Mouse (Mus musculus) mouse trophoblast stem cell (cell line): ENCODE measurements around the gene Ctdnep1.

Source experiments
- in situ Hi-C, 2 experiments: fragments of 300-500 bp; cut with MseI, MboI; formaldehyde crosslinking; loops; 2 replicates in 1 of 2; 3 replicates in 1 of 2; pipeline ENCODE4 v1.15.1; 2025

Ctdnep1 gene

DNA sequence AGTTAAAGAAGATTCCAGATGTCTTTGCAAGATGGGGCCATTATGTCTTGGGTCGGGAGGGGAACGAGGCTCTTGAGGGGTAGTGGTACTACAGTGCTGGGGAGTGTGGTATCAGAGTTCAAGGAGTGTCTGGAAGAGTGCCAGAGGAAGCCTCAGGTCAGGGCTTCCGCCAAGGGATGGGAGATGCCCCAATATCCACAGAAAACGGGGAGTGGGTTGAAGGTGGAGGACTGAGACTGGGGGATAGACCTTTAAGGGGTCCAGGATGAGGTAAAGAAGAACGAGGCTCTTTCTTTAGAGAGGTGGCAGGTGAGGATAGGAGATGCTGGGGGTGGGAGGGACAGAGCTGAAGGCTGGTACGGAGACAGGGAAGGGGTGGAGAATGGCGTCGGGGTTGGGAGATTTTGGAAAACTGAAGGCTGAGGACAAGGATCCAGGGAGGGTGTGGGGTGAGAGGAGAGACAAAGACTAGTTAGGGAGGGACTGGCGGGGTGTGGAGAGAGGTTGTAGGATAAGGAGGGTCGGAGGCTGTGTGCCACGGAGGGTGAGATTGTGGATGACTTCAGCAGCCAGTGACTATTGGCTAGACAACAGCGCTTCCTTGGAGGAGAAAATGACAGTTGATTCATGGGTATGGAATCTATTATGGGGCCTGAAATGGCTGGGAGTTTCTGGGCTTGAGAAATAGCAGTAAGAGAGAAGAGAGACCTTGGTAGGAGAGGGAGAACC is 47.6 kb downstream of the Ctdnep1 start:
- in situ Hi-C loops: no loop called here

GRCm38 (mm10) chr11:70029130-70029801 is 48.3 kb downstream of the Ctdnep1 start:
- in situ Hi-C loops: no loop called here

- in situ Hi-C loops: no loop called here
Observed at GRCm38 (mm10) chr11:70029829-70030550, 49.0 kb downstream of the Ctdnep1 start.

DNA sequence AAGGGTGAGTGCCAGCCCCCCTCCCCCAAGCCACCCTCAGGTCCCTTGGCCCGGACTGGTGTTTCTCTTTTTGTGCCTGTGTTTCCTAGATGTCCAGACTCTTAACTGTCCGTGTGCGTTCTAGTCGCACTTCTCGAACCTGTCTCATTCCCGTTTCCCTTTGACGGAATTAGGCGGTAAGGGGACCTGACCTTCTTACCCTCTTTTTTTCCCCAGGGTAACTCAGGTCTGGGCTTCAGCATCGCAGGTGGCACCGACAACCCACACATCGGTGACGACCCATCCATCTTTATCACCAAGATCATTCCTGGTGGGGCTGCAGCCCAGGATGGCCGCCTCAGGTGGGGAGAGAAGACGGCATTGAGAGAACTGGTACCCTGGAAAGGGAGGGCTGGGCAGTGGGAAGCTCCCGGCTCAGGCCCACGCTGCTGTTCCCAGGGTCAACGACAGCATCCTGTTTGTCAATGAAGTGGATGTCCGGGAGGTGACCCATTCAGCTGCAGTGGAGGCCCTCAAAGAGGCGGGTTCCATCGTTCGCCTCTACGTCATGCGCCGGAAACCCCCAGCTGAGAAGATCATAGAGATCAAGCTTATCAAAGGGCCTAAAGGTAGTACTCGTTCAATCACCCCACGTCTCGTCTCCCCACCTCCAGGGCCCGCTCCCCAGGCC is 49.8 kb downstream of the Ctdnep1 start:
- in situ Hi-C loops: no loop called here

DNA sequence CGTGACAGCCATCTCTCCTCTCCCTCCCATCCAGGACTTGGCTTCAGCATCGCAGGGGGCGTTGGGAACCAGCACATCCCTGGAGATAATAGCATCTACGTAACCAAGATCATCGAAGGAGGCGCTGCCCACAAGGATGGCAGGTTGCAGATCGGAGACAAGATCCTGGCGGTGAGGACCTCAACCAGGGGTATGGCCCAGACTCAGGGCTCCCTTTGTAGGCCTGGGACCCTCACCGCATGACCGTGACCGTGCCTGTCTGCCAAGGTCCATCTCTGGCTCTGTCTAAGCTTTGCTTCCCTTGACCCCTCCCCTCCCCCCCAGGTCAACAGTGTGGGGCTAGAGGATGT is 50.3 kb downstream of the Ctdnep1 start:
- in situ Hi-C loops: no loop called here

GRCm38 (mm10) chr11:70038174-70038573 is 57.2 kb downstream of the Ctdnep1 start:
- in situ Hi-C loops: no loop called here

GRCm38 (mm10) chr11:70039631-70040030 is 58.7 kb downstream of the Ctdnep1 start:
- in situ Hi-C loops: no loop called here

- in situ Hi-C loops: no loop called here
Observed at GRCm38 (mm10) chr11:70040184-70040583, 59.2 kb downstream of the Ctdnep1 start.
